Mouse (Mus musculus) lung, adult 18-20 months (tissue): Measurements from ENCODE around the gene Kcns1.

ENCODE experiments used
- DNase-seq, 2 experiments: peaks; one replicate each; pipeline ENCODE4 v3.0.0; 2022; ENCODE audit warnings: mixed read lengths in 2 of 2

Gene Kcns1

DNA sequence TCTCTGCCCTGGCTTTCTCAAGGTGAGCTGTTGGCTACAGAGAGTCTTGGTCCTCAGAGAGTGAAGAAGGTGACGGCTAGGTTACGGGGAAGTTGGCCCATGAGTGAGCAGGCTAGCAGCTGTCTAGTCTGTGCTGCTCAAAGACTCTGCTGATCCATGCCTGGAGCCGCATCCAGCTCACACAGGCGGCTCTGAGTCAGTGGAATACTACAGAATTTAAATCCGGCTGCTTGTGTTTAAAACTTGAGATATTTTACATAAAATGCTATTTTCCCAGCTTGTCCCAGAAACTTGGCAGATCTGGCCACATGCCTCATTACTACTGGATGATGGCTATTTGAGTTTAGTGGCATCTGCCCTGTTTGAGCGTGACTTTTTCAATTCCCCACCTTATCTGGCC lies 51.4 kb downstream of the Kcns1 start:
- DNase-seq, result no peak

- no peak for DNase-seq
Observed at GRCm38 (mm10) chr2:164115531-164115930, 55.4 kb downstream of the Kcns1 start.

DNA sequence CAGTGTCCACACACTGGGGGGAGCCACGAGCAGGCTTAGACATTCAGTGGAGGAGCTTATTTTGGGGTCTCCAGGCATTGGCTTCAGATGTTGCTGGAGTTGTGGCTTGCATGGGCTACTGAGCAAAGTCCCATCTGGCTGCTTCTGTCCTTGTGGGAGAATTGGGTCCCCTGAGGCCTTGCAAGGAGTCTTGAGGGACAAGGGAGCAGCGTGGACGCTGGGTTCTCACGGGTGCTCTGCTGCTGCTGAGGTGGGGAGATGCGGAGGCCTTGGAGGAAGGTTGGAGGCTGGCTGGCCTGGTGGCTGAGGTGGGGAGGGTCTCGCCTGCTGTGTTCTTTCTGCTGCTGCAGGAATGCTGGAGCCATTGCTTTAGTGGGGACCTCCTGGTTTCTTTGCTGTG lies 56.9 kb downstream of the Kcns1 start:
- DNase-seq, result no peak
